Mouse (Mus musculus): Measurements from ENCODE around the gene Jph3.
A peak's percentile ranks its signal among the peaks of the same experiment; 100 is the strongest.

The Jph3 gene

DNA sequence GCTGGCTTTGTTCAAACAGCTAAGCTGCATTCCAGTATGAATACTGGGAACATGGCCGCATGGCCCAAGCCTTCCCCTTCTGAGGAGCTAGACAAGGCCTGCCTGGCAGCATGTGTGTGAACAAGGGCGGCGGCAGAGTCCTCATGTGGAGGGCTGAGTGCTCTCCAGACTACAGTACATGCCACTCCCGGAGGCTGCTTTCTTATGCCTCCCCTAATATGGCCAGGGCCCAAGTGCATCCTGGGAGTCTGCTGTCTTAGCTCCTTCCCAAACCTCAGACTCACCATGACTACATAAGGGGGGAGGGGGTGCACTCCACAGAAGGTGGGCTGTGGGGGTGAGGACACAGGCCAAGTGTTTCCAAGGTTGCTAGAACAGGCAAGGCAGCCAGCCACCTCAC is 63.2 kb downstream of the Jph3 start:
- no peak for DNase-seq

DNA sequence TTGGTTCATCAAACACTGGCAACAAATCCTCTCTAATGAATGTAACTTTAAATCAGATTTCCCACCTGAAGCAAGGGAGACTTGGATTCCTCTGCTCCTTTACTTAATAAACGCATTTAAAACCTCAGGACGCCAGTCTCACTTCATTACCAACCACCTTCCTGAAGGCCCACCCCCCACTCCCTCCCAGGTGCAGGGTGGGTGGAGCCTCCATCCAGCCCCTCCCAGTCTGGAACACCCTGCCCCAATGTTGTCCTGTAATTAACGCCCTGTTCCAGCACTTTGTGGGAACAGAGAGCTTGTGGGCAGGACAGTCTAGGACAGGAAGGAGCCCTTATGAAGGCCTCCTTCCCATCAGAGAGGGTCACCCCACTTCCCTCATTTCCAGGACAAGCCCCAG is 64.7 kb downstream of the Jph3 start:
- DNase-seq: no peak

DNA sequence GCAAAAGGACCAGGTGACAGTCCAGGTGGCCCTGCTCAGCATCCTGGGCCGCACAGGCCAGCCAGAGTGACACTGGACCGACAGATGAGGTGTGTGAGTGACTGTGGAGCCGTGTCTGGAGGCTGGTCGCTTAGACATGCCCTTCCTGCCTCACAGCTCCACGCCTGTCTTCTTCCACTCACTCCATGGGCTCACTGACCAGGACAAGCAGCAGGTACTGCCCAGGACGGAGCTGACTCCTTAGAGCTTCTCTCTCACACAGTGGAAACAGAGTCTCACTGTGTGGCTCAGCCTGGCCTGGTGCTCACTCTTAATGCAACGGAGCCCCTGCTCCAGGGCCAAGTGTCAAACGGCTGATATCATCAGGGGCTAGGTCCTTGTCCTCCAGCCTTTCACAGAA is 66.0 kb downstream of the Jph3 start:
- DNase-seq: no peak

DNA sequence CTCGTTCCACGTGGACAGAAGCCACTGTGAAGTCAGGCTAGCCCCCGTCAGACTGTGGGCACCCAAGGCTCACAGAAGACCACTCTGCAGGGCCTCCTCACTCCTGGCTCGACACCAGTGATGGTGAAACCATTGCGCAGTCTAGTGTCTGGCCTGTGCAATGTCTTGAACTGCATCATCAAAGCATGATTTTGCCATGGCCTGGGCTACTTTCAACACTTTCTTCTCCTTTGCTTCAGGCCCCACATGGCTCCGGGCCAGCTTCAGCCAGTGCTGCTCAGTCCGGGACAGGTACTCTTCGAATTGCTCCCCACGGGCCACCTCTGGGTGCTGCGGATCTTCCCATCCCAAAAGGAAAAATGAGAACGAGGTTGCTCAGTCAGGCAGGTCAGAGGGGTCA is 67.0 kb downstream of the Jph3 start:
- DNase-seq: no peak

DNA sequence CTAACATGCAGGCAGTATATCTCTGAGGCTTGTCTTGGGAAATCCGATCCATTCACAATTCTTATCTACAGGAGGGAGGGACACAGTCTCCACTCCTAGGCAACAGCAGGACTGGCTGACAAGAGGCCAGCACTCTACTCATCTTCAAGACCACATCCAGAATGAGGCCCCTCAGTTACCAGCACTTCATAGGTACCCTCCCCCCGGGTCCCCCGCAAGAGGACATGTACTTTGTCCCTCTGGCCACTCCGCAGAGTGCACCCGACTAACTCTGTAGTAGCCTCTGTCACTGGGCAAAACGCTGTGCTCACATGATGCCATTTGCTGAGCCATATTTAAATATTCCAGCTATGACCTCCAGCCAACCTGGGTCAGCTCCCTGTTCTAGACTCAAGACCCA is 69.0 kb downstream of the Jph3 start:
- DNase-seq: no peak

DNA sequence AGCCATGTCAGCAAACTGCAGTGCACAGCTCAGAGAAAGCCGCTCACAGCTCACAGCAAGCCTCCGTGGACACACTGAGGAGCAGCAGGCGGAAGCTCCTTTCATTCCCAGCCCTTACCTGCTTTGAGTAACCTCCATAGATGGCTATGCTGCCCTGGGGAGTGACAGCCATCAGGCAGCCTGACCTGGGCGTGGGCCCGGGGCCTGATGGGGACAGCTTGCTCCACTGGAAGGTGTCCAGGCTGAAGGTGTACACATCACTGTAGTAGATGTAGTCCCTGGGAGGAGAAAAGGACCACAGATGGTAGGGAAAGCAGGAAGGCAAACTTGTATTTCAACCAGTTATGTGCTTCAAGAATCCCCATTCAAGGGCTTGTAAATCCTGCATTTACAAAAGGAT is 75.4 kb downstream of the Jph3 start:
- DNase-seq: no peak

DNA sequence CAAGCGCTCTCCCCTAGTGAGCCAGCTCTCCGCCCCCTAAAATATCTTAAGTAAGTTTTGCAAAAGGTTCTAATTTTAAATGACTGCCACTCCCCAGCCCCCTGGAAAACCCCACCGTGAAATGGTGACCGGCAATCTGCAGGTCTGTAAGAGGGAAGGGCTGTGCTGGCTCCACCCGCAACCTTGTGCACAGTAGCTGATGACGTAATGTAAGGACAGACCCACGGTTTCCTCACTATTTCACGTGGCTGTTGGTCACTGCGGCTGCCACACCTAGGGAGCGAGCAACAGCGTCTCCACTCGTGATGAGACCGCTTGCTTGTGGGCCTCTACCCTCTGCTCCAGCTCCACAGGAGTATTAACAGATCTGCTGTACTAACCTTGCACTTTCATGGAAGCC is 76.7 kb downstream of the Jph3 start:
- no peak for DNase-seq

DNA sequence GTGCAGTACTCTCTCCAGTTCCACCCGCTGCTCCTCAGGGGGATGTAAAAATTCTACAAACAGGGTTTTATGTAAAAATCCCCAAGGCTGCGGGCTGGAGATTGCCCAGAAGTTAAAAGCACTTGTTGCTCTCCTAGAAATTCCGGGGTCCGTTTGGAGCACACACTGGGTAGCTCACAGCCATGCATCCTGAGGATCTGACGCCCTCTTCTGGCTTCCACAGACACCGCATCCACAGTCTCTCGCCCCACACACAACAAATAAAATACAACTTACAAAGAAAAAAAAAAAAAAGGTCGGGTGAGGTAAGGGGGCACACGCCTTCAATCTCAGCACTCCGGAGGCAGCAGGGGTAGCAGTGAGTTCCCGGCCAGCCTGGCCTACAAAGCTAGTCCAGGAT is 78.6 kb downstream of the Jph3 start:
- DNase-seq: no peak

DNA sequence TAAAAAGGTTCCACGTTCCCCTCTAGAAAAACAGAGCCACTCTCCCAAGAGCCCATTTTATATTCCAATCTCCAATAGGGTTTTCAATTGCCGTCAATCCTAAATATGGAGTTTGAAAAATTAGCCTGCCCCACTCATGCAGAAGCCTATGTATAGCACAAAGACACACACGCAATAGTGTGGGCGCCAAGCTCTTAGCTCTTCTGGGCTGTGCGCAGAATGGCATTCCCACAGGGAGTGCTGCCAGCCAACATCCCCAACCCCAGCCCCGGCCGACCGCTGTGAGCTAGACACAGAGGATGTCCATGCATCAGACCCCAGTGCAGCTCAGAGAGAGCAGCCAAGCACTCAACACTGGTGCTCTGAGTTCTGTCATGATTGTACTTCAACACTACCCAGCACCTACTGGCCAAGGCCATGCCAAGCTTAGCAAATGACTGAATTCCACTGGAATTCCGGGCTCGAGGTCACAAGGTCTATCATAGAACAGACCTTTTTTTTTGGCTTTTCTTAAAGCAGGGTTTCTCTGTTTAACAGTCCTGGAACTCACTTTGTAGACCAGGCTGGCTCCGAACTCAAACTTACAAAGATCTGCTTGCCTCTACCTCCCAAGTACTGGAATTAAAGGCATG is 80.2 kb downstream of the Jph3 start:
- peak; percentile 69 for DNase-seq

DNA sequence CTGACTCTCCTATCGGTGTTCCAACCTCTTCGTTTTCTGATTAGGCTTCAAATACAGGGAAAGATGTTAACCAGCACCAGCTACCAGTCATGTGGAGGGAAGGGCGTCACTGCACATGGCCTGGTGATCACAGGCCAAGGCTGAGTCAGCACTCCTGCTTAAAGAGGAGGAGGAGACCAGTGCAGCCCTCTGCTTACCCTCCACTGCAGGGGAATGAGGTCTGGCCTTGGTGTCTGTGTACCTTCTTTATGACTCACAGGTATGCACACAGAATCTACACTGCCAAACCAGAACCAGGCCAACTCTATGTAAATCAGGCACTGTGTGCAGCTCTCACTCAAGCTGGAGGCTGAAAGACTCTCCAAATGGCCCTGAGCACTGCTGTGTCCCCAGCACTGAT is 82.1 kb downstream of the Jph3 start:
- no peak for DNase-seq

DNA sequence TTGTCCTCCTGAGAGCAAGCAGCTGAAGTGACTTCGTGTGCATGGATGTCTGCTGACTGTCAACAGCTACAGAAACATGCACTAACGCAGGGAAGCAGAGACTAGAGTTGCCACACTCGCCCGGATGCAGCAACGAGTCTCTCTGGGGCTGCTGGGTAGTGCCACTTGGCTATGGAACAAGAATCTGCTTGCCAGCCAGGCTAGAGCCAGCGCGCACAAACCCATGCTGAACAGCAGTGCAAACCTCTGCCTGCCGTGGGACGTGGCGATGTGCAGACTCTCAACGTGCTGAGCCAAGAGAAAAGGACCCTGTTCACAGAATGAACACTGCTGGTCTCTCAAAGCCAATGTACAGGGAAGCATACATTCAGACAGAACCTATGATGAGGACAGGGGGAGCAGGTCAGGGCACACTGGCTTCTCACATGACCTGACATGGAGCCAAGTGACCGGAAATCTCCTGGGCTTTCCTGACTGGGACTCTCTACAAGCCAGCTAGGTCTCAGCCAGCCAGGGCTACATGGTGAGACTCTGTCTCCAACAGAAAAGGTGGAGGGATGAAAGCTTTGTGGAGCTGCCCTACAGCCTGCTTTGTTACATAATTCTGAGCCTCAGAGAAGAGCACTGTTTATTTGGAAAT is 82.6 kb downstream of the Jph3 start:
- no peak for DNase-seq

DNA sequence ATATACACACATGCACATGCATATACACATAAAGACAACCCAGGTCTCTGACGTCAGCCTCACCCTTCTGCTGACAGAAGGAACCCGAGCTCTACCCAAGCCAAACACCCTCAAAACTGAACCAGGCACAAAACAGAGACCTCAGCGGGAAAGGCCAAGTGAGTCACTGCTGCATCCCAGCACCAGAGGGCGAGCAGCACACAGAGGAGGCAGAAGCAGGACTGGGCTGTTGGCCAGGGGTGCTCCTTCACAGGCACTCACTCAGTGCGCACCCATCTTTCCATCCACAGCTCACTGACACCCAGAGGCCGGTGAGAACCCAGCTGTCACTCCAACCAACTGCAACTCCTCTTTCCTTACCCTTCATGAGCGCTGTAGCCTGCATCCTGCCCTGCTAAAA is 88.8 kb downstream of the Jph3 start:
- DNase-seq: no peak

DNA sequence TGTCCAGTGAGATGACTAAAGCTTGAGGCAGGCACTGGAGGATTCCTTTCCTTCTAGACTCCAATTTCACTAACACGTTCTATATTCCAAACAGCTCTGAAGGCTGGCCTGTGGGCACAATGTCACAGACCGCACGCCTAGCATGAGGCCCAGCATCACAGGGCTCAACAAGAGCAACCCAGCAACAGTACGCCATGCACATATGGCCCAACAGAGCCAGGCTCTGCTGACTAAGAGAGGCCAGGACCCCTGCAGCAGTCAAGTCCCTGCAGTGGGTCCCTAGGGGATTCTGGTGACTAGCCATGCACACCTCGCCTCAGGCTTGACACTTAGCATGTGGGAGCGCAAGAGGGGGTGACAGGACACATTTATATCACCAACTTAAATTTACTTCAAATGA is 91.4 kb downstream of the Jph3 start:
- no peak for DNase-seq

DNA sequence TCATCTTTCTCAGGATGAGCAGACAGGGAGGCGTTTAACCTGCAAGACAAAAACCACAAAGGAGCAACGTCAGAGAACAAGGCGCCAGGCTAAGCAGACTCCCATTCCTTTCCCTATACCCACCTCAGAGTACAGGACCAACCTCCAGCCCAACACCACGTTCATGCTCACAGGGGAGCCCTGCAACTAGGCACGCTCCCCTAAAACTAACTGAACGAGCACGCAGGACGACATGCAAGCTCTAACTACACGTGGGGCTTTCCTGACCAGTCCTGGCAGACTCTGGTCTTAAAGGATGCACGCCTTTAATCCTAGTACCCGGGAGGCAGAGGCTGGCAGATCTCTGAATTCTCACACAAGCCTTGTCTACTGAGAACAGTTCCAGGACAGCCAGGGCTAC is 91.9 kb downstream of the Jph3 start:
- no peak for DNase-seq

DNA sequence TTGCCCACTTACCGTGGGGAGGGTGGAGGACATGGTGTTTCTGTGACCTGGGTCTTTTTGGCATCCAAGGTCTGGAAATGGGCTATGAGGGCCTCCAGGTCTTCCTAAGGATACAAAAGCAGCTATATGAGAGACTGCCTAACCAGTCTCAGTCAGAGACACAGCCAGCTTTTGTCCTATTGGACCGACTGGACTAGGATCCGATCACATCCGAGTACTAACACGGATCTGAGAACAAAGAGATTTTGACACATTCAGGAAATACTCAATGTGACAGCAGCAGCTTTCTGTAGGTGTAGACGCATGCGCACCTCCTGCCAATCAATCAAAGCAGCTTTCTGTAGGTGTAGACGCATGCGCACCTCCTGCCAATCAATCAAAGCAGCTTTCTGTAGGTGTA is 92.3 kb downstream of the Jph3 start:
- DNase-seq: no peak

DNA sequence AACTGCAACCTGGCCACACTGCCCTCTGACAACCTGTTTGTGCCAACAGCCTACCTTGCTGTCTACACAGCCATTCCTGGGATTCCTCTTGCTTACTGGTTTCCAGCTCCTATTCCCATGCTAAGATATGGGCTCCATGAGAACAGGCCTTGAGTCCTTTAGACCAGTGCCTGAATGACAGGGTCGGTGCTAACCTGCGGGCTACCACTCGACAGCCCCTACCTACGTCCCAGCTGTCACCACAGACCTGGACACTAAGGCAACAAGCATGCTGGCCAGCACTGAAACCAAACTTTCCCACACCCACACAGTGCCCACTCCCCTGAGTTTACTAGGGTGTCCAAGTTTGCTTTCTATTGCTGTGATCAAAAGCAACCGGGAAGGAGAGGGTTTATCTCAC is 98.3 kb downstream of the Jph3 start:
- peak; percentile 1 for DNase-seq

DNA sequence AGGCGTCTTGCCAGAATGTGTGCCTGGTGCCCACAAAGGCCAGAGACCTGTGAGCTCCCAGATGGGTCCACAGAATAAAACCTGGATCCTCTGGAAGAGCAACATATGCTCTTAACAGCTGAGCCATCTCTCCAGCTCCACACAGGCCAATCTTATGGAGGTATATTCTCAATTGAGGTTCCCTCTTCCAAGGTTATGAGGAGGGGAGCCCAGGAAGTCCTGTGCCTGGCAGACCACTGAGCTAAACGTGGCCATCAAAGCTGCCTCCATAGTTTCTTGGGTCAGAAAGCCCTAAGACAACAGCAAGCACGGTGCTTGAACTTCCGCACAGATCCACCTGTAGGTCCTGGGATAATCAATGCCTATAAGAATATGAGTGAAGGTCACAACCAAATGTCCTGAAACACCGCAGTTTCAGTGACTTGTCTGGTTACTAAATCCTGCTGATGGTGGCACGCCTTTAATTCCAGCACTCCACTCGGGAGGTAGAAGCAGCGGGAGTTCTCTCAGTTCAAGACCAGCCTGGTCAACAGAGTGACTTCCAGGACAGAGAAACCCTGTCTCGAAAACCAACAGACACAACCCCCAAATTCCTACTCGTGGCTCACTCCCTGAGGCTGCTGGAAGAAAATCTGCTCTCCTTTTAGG is 99.1 kb downstream of the Jph3 start:
- peak; percentile 2 for DNase-seq

DNA sequence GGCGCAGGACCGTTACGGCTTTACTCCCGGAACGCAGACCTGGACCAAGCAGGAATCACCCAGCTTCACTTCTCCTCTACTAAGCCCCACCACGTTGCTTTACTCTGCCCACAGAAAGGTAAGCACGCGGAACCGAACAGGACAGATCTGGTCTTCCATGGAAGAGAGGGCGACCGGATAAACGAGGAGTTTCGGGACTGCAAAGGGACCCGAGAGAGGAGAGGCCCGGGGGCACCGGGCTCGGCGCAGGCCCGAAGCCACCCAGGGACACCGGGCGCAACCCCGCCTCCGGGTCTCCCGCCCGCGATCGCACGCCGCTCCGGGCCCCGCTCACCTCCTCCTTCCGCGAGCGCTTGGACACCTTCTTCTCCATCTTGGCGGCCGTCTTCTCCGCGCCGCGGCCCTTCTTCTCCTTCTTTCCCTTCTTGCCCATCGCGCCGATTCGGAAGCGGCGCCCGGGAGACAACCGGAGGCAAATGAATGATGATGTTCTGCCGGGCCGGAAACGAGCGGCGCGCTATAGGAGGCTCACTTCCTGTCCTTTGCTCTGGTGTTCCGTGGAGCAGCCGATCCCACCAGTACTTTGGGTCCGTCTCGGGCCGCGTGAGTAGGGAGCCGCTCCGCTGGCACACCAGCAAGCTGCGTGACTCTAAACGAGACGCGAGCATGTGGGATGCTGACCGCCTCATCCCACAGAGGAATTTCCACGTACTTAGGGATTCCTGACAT is 99.8 kb downstream of the Jph3 start, which contains the start of gene Klhdc4:
Gene Klhdc4, minus strand, starts transcription at position 522 of the 729 bp plus-strand sequence.
- DNase-seq: peak; percentile 89

DNA sequence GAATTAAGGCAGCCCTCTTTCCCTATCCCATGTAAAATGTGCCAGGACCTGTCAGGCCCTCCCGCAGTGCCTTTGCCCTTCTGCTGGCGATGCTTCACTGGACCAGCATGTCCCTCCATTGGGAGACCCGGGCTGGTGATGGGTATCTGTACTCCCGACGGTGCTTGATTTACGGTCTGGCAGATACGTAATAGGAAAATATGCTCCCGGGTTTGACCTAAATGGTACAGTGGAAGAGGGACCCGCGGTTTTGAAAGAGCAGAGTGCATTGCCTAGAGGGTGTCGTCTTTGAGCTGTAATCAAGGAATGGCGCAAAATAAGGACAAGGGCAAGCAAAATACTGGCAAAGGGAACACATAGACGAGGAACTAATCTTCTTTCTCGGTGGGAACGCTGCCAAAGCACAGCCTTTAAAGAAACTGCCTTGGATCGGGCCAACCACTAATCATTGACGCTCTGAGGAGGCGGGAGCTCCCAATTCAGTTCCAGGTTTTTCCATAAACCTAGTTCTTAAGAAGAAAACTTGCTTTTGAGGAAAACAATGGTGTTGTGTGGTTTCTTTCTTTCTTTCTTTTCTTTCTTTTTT is 100.4 kb downstream of the Jph3 start:
- DNase-seq: peak; percentile 24

DNA sequence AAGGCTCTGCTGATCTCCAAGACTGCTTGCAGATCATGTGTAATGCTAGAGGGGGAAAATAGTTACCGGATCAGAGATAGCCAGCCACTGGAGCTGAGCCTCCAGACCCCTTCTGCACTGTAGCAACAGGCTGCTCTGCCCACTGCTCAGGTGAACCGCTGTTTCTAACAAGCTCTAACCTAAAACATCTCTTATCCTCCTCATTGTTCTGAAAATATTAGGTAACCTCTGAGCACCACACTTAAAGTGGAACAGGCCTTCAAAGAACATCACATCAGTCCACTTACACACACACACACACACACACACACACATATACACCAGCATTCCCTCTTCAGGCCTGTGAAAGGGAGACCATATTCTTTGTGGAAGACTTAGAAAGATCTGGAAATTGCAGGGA is 102.6 kb downstream of the Jph3 start:
- DNase-seq: peak; percentile 1

DNA sequence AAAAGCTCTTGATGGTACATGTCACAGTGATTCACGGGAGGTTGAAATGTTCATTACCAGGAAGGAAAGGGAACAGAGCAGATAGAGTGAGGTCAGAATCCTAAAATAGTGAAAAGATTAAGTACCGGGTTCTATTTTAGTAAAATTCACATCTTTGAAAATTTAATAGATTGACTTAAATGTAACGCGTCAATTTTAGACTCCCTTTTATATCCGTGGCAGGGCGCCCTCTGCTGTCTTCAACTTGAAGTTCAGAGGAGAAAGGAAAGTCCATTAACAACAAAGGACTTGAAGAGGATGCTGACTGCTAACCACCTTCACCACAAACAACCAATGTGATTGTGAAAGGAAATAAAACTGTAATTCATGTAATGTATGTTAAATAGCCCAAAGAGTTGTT is 103.1 kb downstream of the Jph3 start:
- DNase-seq: peak; percentile 52

DNA sequence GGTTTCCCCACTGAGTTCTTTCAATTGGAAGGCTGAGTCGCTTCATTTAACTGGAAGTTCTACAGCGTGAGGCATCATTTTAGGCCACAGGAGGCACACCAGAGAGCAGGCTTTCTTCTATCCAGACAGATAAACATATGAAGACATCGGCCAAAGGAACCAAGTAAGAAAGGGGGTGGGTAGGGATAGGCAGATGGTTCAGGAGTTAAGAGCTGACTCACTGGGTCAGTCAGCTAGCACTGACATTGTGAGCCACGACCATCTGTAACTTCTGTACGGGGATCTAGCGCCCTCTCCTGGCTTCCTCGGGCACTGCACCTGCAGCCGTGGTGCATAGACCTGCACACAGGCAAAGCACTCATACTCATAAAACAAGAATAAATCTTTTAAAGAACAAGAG is 111.8 kb downstream of the Jph3 start:
- peak; percentile 53 for DNase-seq

Measured in right cerebral cortex, postnatal 25 days (tissue).